Mouse (Mus musculus) CH12.LX (cell line): Measurements from ENCODE around the gene Usp49. TPM values are rescaled to one million over a fixed set of nuclear protein-coding genes. Genes with fewer than 3 reads are reported as not detected.
A peak's percentile ranks its signal among the peaks of the same experiment; 100 is the strongest.

Experiments used
- DNase-seq: peaks from one replicate; pipeline ENCODE4 v3.0.0-alpha.2; 2013; ENCODE audit errors: extremely low read depth
- H3K27ac ChIP-seq: 2 replicates; pipeline ENCODE4 v1.5.1; 2012; ENCODE audit warnings: low read depth, mild to moderate bottlenecking, control low read depth, moderate library complexity; ENCODE audit not compliant: insufficient read depth
- H3K27me3 ChIP-seq: replicated peaks from 2 replicates; pipeline ENCODE3; 2012; ENCODE audit warnings: inconsistent platforms
- H3K36me3 ChIP-seq, 2 experiments: replicated peaks in 1 of 2; 2 replicates each; pipeline versions ENCODE3 to v1.6.1; 2012; ENCODE audit warnings: inconsistent platforms in 1 of 2, low read length in 1 of 2, mild to moderate bottlenecking in 1 of 2, mixed read lengths in 1 of 2, moderate library complexity in 1 of 2; ENCODE audit not compliant: control insufficient read depth in 1 of 2, insufficient read depth in 1 of 2
- H3K4me1 ChIP-seq, 2 experiments: 2 replicates each; pipeline ENCODE4 v1.6.1; 2012; ENCODE audit warnings: inconsistent platforms in 1 of 2, moderate library complexity in 1 of 2; ENCODE audit not compliant: insufficient read depth in 2 of 2, control insufficient read depth in 1 of 2
- H3K4me2 ChIP-seq: 2 replicates; pipeline ENCODE4 v1.6.1; 2012; ENCODE audit warnings: low read depth, mild to moderate bottlenecking, control low read depth; ENCODE audit not compliant: poor library complexity, insufficient read depth, severe bottlenecking
- H3K4me3 ChIP-seq, 3 experiments: fragments of 150-350 bp in 1 of 3; sonication (generic) in 1 of 3; replicated peaks in 1 of 3; 2 replicates each; pipeline versions ENCODE3 to v1.5.1; 2011 to 2012; ENCODE audit warnings: low read depth in 2 of 3, low read length in 2 of 3, mild to moderate bottlenecking in 2 of 3, moderate library complexity in 2 of 3, control low read depth in 1 of 3, improper control_type of control experiment in 1 of 3, inconsistent platforms in 1 of 3, mixed read lengths in 1 of 3; ENCODE audit not compliant: poor library complexity in 1 of 3
- H3K79me2 ChIP-seq: replicated peaks from 2 replicates; pipeline ENCODE4 v1.6.1; 2012; ENCODE audit warnings: mild to moderate bottlenecking, moderate library complexity; ENCODE audit not compliant: control insufficient read depth, poor library complexity, insufficient read depth, severe bottlenecking; ENCODE audit errors: extremely low read depth
- H3K9ac ChIP-seq: 2 replicates; pipeline ENCODE4 v1.6.1; 2012; ENCODE audit warnings: low read depth, mild to moderate bottlenecking, control low read depth, moderate library complexity; ENCODE audit not compliant: insufficient read depth
- H3K9me3 ChIP-seq: replicated peaks from 2 replicates; pipeline ENCODE3; 2012; ENCODE audit warnings: low read length, inconsistent platforms, mixed read lengths
- BHLHE40 ChIP-seq: IDR thresholded peaks from 2 replicates; pipeline ENCODE4 v1.6.1; 2011; ENCODE audit warnings: mild to moderate bottlenecking, low read depth, low read length, improper control_type of control experiment
- CHD1 ChIP-seq: IDR thresholded peaks from 2 replicates; pipeline ENCODE4 v1.6.1; 2012; ENCODE audit warnings: low read depth, low read length, improper control_type of control experiment, inconsistent platforms
- CHD2 ChIP-seq: IDR thresholded peaks from 2 replicates; pipeline ENCODE4 v1.6.1; 2011; ENCODE audit warnings: low read length, improper control_type of control experiment
- E2F4 ChIP-seq: IDR thresholded peaks from 2 replicates; pipeline ENCODE4 v1.6.1; 2011; ENCODE audit warnings: low read depth, low read length, improper control_type of control experiment; ENCODE audit not compliant: insufficient replicate concordance
- GABPA ChIP-seq: IDR thresholded peaks from 2 replicates; pipeline ENCODE4 v1.6.1; 2012; ENCODE audit warnings: low read depth, low read length, improper control_type of control experiment, inconsistent platforms; ENCODE audit not compliant: insufficient replicate concordance
- JUN ChIP-seq: IDR thresholded peaks from 2 replicates; pipeline ENCODE4 v1.6.1; 2011; ENCODE audit warnings: low read depth, mild to moderate bottlenecking, low read length, improper control_type of control experiment, moderate library complexity; ENCODE audit not compliant: insufficient read depth
- JUND ChIP-seq: conservative IDR thresholded peaks from 2 replicates; pipeline ENCODE4 v1.6.1; 2011; ENCODE audit warnings: low read depth, low read length, improper control_type of control experiment
- MAFK ChIP-seq: IDR thresholded peaks from 2 replicates; pipeline ENCODE4 v1.6.1; 2011; ENCODE audit warnings: low read length, improper control_type of control experiment; ENCODE audit not compliant: insufficient replicate concordance
- MAX ChIP-seq: IDR thresholded peaks from 2 replicates; pipeline ENCODE4 v1.6.1; 2011; ENCODE audit warnings: low read length, improper control_type of control experiment
- MAZ ChIP-seq: IDR thresholded peaks from 2 replicates; pipeline ENCODE4 v1.6.1; 2012; ENCODE audit warnings: low read depth, mild to moderate bottlenecking, inconsistent platforms, low read length, improper control_type of control experiment, moderate library complexity
- MYC ChIP-seq: IDR thresholded peaks from 2 replicates; pipeline ENCODE4 v1.6.1; 2011; ENCODE audit warnings: low read depth, mild to moderate bottlenecking, improper control_type of control experiment, low read length
- NELFE ChIP-seq: IDR thresholded peaks from 2 replicates; pipeline ENCODE4 v1.6.1; 2011; ENCODE audit warnings: low read depth, low read length, improper control_type of control experiment
- NRF1 ChIP-seq: IDR thresholded peaks from 2 replicates; pipeline ENCODE4 v1.6.1; 2014; ENCODE audit warnings: low read depth, mild to moderate bottlenecking, inconsistent platforms, low read length, improper control_type of control experiment, moderate library complexity
- PAX5 ChIP-seq: IDR thresholded peaks from 2 replicates; pipeline ENCODE4 v1.6.1; 2012; ENCODE audit warnings: low read length, inconsistent platforms, mixed read lengths
- POLR2AphosphoS2 ChIP-seq: IDR thresholded peaks from 2 replicates; pipeline ENCODE4 v1.6.1; 2011; ENCODE audit warnings: low read depth, low read length, improper control_type of control experiment
- RAD21 ChIP-seq: IDR thresholded peaks from 2 replicates; pipeline ENCODE4 v1.6.1; 2011; ENCODE audit warnings: low read depth, mild to moderate bottlenecking, low read length, improper control_type of control experiment, moderate library complexity
- SIN3A ChIP-seq: IDR thresholded peaks from 2 replicates; pipeline ENCODE4 v1.6.1; 2012; ENCODE audit warnings: low read length, improper control_type of control experiment, inconsistent platforms
- SMC3 ChIP-seq: IDR thresholded peaks from 2 replicates; pipeline ENCODE4 v1.6.1; 2011; ENCODE audit warnings: low read depth, low read length, improper control_type of control experiment
- TBP ChIP-seq: conservative IDR thresholded peaks from 2 replicates; pipeline ENCODE4 v1.6.1; 2011; ENCODE audit warnings: low read depth, low read length, improper control_type of control experiment
- TCF12 ChIP-seq: IDR thresholded peaks from 2 replicates; pipeline ENCODE4 v1.6.1; 2014; ENCODE audit warnings: low read depth, mild to moderate bottlenecking, inconsistent platforms, low read length, improper control_type of control experiment
- UBTF ChIP-seq: IDR thresholded peaks from 2 replicates; pipeline ENCODE4 v1.6.1; 2012; ENCODE audit warnings: low read depth, mild to moderate bottlenecking, inconsistent platforms, low read length, improper control_type of control experiment, moderate library complexity
- USF1 ChIP-seq: IDR thresholded peaks from 2 replicates; pipeline ENCODE4 v1.6.1; 2014; ENCODE audit warnings: low read depth, mild to moderate bottlenecking, inconsistent platforms, low read length, improper control_type of control experiment
- USF2 ChIP-seq: conservative IDR thresholded peaks from 2 replicates; pipeline ENCODE4 v1.6.1; 2011; ENCODE audit warnings: low read depth, low read length, improper control_type of control experiment
- ZKSCAN1 ChIP-seq: IDR thresholded peaks from 2 replicates; pipeline ENCODE4 v1.6.1; 2012; ENCODE audit warnings: low read depth, inconsistent platforms, low read length, improper control_type of control experiment, borderline replicate concordance
- dilution Hi-C: fragments of 300-500 bp; cut with MboI; formaldehyde crosslinking; loops from 2 replicates; pipeline ENCODE4 v1.14.3; 2020; ENCODE audit warnings: low sequenced_read_pairs; ENCODE audit not compliant: extremely low pct_unique_long_range_greater_than_20kb, extremely low pct_ligation_motif_present
- in situ Hi-C: fragments of 300-500 bp; cut with MboI; formaldehyde crosslinking; loops from 3 replicates; pipeline ENCODE4 v1.14.3; 2019; ENCODE audit warnings: low sequenced_read_pairs, low pct_ligation_motif_present, low pct_unique_long_range_greater_than_20kb, mixed read lengths
- polyA plus RNA-seq: library from polyadenylated mRNA; unstranded; fragments of >175 nt; gene quantifications from 2 replicates; pipeline ENCODE4 v1.2.1, GENCODE M21; 2012; ENCODE audit warnings: low read depth; ENCODE audit not compliant: insufficient read length
- total RNA-seq, 2 experiments: library from RNA; depleted of rRNA; stranded (reverse); fragments of 300-350 nt in 1 of 2; fragments of >200 nt in 1 of 2; gene quantifications; 2 replicates each; pipeline ENCODE4 v1.2.3; 2012 to 2014

Gene Usp49
- total and polyA plus RNA-seq, 3 experiments = 2.6 to 4.3 (median 3.4) TPM

GRCm38 (mm10) chr17:47610849-47611660 lies 19.4 kb upstream of the Usp49 start, which contains the start of the genes Bysl, Med20 and Gm20517 (continued):
- TF ChIP-seq UBTF (no peak), SIN3A (peak; percentile 96), USF2 (no peak), E2F4 (no peak), CHD2 (peak; percentile 73; the same call in 1 of the 2 replicates), SMC3 (no peak), GABPA (peak; percentile 75; the same call in 1 of the 2 replicates), TCF12 (peak; percentile 76), MYC (peak; percentile 94), BHLHE40 (peak; percentile 57)

GRCm38 (mm10) chr17:47611661-47611982 lies 18.9 kb upstream of the Usp49 start:
- dilution Hi-C loops = no loop called here
- Histone ChIP-seq H3K27me3 (no peaks in the 10 kb centered on the region), H3K4me1 (peaks cover 10 to 32% of the 10 kb centered on the region in 2 experiments), H3K9ac (peak overlapping the region; percentile 89), H3K4me2 (peak overlapping the region; percentile 72), H3K79me2 (peaks cover 70% of the 10 kb centered on the region), H3K36me3 (peaks cover 43 to 70% of the 10 kb centered on the region in 2 experiments), H3K27ac (no peak overlapping the region), H3K4me3 (peak overlapping the region; percentile 79 to 100 (median 96)), H3K9me3 (no peaks in the 10 kb centered on the region)
- TF ChIP-seq JUN (no peak), JUND (no peak), MAX (no peak), ZKSCAN1 (no peak), USF1 (no peak), MAZ (no peak), RAD21 (no peak), SIN3A (no peak), CHD1 (no peak), NRF1 (no peak), CHD2 (no peak), NELFE (no peak), POLR2AphosphoS2 (no peak), USF2 (no peak), PAX5 (no peak), TBP (no peak), MAFK (no peak)
- in situ Hi-C loops = loop anchor here (5.0 to 25.0 kb wide), 2 partner anchors 76 to 224 kb away; partner anchors contain the start of genes Frs3, Guca1b and Tomm6
- no peak for DNase-seq
